Mouse (Mus musculus) yolk sac, embryonic 10.5 days (tissue): ENCODE data around the gene Senp6.

Experiments used
- DNase-seq: peaks from one replicate; pipeline ENCODE4 v3.0.0-alpha.2; 2017; ENCODE audit warnings: low spot score

The Senp6 gene

DNA sequence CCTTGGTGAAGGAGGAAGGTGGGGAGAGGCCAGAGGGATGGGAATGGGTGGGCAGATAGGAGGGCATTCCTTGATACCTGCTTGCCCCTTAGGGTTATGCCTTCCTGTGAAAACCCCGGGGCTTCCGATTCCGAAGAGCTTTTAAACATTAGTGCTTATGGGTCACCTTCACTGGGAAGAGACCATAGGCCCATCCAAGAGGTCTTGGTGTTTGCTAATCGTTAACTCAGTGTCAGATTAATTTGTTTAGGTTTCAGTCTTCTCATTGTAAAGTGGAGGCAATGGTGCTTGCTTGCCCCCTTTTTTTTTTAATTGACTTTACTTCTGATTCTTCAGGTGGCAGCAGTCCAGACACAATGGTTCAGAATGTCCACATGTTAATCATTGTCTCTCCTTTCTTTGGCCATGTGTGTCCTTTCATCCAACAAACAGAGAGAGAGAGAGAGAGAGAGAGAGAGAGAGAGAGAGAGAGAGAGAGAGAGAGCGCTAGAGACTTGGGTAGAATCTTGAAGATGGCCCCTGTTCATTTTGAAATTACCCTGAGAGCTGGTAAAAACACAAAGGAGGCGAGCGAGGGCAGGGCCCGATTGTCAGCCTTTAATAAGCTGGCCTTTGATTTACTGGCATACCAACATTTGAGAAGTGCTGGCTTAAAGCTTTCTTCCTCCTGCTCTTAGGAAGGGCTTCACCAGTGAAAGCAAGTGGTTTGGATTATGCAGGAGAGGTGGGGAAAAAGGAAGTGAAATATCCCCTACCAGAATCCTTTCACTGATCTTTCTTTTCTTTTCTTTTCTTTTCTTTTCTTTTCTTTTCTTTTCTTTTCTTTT lies 105.9 kb downstream of the Senp6 start:
- peak; percentile 47 for DNase-seq

DNA sequence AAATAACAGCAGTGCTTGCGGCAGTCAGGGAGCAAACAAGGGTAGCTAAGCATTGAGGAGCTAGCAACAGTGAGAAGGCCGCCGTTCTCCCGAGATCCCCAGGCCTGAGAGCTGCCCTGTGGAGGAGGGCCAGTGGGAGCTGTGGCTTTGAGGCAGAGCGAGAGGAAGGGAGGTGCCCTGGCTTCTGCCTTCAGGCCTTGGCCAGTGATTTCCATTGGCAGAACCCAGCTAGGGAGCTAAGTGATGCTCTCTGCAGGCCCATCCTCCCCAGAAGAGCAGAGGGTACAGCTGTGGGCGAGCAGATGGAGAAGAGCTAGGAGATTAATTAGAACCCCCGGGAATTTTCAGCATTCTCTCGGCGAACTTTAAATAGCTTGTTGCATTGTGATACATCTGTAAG lies 106.9 kb downstream of the Senp6 start:
- no peak for DNase-seq

GRCm38 (mm10) chr9:80176696-80177478 lies 110.2 kb downstream of the Senp6 start:
- no peak for DNase-seq

GRCm38 (mm10) chr9:80178670-80179069 lies 112.0 kb downstream of the Senp6 start:
- no peak for DNase-seq

- DNase-seq = no peak
Observed at GRCm38 (mm10) chr9:80179688-80180087, 113.0 kb downstream of the Senp6 start.

DNA sequence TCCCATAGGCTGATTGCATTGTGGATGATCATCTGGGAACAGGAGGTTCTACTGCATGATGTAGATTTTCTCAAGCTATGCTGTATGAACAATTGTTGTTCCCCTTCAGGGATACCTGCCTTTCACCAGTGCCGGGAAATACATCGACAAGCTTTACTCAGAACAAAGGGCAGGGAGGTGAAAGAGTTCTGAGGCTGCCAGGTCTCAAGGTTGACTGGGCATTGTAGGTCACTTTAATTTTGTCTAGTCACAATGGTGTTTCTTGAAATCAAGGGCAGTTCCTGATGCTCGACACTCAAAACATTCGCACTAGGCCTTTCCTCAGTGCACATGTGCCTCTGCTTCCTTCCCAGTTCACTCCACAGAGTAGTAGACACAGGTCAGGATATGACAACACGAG lies 114.1 kb downstream of the Senp6 start:
- DNase-seq = no peak

DNA sequence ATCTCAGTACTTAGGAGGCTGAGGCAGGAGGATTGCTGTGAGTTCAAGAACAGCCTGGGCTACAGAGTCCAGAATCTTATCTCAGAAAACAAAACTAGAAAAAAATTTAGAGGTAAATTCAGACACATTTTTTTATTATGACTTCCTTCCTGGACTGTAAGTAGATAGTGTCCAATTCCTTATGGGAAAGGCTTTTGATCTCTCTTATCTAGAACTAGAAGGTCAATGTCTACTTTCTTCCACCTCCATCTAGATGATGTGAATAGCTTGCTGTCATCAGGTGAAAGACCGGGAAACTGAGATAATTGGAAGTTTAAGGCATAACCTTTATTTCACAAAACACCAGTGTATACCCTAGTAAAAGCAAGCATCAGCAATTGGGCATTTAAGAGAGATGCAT lies 115.0 kb downstream of the Senp6 start:
- no peak for DNase-seq

DNA sequence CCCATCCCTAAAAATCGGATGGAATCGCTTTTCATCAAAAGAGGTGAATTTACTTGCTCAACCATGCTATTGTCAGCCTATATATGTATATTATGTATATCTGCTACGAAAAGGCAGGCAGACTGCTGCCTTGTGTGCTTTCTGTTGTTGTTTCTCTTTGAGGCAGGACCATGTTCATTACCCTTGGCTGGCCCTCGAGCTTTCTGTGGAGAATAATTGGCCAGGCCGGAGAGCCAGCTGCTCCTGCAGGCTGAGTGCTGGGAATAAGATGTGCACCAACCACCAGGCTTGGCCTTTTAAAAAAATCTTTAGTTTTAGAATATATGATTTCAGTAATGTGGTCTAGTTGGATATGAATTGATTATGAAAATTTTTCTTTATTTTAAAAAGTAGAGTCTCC lies 117.4 kb downstream of the Senp6 start:
- no peak for DNase-seq

GRCm38 (mm10) chr9:80185737-80186136 lies 119.0 kb downstream of the Senp6 start:
- no peak for DNase-seq

DNA sequence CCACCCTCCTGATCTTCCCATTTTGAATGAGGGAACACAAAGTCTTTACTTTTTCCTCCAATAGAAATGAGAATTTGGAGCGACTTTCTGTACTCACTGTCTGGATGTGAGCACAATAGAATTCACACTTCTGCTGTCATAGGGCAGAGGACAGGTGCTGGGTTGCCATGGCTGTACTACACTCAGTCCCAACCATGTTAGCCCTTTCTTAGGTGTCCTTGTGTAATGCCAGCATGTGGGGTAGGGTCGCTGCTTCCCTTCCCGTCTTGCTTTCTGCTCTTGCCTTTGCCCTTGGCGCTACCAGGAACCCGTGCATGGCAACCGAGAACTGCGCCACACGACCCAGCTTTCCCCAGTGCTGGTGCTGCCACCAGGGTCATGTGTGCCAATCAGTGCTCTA lies 120.0 kb downstream of the Senp6 start:
- no peak for DNase-seq

- no peak for DNase-seq
Observed at GRCm38 (mm10) chr9:80188324-80188893, 121.7 kb downstream of the Senp6 start.

- DNase-seq = no peak
Observed at GRCm38 (mm10) chr9:80191240-80191639, 124.5 kb downstream of the Senp6 start.

GRCm38 (mm10) chr9:80192324-80192723 lies 125.6 kb downstream of the Senp6 start:
- no peak for DNase-seq

DNA sequence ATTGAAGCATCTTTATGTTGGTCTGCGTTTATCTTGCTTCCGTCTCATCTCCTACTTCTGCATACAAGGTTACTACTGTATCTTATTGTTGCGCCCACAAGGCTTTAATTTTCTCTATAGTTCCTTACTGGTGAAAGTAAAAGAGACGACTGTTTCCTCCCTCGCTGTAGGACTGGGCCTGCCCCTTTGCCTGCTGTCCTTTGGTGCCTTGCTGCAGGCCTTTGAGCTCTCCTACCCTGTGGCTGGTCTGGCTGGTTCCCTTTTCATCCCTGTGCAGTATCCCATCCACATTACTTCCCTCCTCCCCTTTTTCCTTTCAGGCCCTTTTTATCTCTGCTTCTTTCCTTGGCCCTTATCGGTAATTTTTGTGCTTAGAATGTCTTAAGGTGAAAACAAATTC lies 127.7 kb downstream of the Senp6 start:
- DNase-seq = no peak
